Mouse (Mus musculus): ENCODE measurements around the gene Twist2.

The Twist2 gene

DNA sequence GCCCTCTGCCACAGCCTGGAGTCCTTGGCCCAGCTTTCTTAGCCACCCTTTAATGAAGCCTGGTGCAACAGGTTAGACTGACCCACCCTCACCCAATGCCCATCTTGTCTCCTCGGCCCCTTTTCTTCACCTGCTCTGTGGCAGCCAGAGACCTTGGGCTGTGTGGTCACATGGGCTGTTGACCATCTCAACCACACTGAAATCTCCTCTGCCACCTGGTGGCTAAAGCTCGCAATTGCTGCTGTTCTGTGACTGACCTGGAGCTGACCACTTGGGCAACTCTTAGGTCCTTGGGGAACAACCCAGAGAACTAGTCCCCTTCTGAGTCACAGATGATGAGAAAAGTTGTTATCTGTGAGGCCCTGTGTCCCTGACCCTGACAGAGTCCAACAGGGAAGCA is 73.4 kb downstream of the Twist2 start:
- peak; percentile 72 for DNase-seq (ENCODE audit: low spot score)

DNA sequence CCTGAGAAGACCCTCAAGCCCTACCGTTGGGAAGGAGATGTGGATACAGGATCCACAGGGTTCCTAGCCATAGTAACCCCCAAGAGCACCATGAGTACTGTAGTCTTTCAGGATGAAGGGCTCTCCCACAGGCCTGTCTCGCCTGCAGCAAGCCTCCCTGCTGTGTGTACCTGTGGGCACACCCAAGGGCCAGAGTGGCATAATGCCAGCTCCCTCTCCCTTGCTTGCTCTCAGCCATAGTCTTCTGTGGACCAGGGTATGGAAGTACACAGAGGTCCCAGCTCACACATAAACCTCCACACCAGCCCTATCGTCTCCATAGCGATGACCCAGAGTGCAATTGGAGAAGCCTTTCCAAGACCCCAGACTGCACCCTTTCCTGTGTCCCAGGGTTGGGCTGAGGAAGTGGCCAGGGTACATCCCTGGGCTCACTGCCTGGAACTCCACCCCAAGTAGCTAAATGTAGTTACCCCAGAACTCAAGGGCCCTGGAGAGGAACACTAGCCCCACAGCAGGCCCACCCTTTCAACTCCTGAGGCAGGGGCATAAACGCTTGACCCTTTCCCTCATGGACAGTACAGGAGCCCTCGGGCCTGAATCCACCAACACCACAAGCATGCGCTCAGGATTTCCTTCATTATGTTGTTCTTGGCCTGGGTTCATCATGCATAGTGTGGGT is 73.9 kb downstream of the Twist2 start:
- DNase-seq (ENCODE audit: low spot score): no peak

- no peak for DNase-seq (ENCODE audit: low spot score)
Measured at GRCm38 (mm10) chr1:91878696-91879095, 77.4 kb downstream of the Twist2 start.

DNA sequence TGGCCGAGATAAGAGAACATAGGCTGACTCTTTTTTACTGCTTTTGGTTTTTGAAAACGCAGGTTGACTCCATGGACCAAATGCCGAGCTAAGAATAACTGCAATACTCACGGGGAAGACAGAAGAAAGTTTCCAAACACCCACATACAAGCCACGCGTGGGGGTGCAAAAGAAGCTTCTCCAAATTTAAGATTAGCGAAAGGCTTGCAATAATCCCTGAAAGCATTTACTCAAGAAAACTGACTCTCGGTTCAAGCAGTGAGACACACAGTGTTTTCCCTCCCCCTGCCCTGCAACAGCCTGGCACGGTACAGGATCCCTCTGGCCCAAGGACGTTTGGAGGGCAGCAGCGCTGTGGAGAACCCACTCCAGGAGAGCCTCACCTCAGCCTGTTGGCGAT is 78.9 kb downstream of the Twist2 start:
- no peak for DNase-seq (ENCODE audit: low spot score)

DNA sequence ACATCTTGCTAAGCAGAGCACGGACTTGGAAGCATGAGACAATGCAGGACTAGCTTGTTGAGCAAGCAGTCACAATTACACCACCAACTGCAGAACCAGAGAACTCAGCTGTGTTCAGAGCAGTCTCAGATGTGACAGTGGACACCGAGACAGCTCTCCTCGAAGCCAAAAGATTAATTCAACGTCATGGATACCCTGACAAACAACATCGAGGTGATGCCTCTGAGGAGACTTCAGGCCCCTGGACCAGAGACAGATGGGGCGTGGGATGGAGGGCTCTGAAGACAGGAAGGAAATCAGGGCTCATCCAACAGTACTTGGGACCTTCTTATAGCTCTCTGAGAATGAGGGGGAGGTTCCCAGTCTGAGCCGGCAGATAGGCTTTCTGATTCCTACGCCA is 79.6 kb downstream of the Twist2 start:
- no peak for DNase-seq (ENCODE audit: low spot score)

DNA sequence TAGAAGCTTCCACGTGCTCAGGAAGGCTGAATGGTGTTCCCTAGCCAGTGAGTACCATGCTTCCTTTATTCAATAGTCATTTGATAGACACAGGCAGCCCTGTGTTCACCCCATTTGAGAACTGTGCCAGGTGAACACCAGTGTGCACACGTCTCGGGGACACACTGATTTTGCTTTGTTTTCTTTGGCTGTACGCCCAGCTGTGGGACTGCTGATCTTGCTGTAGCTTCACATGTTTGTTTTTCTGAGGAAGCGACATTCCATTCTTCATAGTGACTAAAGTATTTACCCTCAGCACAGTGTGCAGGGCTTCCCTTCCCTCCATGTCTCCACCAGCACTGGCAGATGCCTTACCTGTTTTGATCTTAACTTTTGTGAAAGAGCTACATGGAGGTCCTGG is 81.9 kb downstream of the Twist2 start:
- peak; percentile 67 for DNase-seq (ENCODE audit: low spot score)

DNA sequence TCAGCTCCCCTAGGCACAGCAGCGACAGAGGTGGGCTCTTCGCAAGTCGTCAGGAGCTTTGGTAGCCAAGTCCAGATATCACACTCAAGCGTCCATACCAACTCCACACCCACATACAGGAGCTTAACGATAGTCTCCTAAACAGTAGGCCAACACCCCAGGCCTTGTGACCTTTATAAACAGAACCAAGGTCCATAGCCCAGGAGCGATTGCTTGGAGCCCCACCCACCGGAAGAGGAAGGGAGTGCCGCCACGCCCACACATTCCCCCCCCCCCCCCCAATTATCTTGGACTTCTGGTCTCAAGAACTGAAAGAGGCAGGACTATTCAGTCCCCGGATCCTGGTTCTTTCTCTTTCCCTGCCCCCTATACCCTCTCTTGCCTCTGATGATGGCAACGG is 92.3 kb downstream of the Twist2 start:
- DNase-seq (ENCODE audit: low spot score): no peak

DNA sequence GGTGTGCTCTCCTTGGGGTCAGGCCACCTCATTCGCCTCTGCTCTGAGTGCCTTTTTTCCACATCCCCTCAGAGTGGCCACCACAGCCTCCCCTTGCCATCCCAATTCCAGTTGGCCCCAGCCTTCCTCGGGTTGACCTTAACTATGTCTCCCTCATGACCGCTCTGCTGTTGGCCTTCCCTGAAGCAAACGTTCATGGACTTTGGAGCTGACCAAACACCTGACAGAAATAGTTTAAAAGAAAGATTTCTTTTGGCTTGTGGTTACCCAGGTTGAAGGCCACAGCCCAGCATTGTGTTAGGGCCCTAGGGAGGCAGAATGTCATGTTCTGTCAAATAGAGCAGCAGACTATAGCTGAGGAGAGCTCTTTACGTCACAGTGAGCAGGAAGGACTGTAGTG is 93.0 kb downstream of the Twist2 start:
- DNase-seq (ENCODE audit: low spot score): no peak

DNA sequence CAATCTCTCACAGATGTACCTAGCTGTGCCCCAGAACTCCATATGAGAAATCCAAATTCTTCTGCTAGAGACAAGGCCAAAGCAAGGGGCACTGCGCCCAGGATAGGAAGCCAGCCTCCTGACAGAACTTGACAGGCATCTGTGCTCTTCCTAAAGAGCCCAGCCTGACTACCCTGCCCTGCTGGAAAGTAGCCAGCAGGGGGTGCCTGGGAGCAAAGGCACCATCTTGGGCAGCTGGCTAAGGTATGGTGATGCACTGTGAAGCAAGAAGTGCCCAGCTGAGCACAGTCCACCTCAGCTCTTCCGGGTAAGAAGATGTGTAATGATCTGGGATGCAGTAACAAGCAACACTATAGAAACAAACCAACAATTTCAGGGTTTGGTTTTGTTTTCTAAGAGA is 95.8 kb downstream of the Twist2 start:
- no peak for DNase-seq (ENCODE audit: low spot score)
